Mouse (Mus musculus): ENCODE data around the gene Ttc36. TPM values are rescaled to one million over a fixed set of nuclear protein-coding genes. Genes with fewer than 3 reads are reported as not detected.

Ttc36 gene
- polyA plus RNA-seq, 1 experiment from 2014 or later, result 127 TPM

GRCm38 (mm10) chr9:44810316-44810715, 7.4 kb upstream of the Ttc36 start:
- H3K9me3 ChIP-seq (replicated peaks), result no peaks in the 10 kb centered on the region
- no peak overlapping the region for H3K4me3 ChIP-seq (replicated peaks)
- H3K4me2 ChIP-seq, result no peak overlapping the region
- H3K9ac ChIP-seq, result no peak overlapping the region
- H3K4me1 ChIP-seq (replicated peaks), result no peaks in the 10 kb centered on the region
- ATAC-seq (ENCODE audit: insufficient read depth), result no peak
- no peak overlapping the region for H3K27ac ChIP-seq (replicated peaks)
- no peaks in the 10 kb centered on the region for H3K27me3 ChIP-seq
- H3K36me3 ChIP-seq (replicated peaks), result peaks cover 95% of the 10 kb centered on the region
- WGBS (ENCODE audit: insufficient replicate concordance), result 83% methylated on average over 10 of the region's 10 CpGs

- Histone ChIP-seq H3K9me3 (replicated peaks) (no peaks in the 10 kb centered on the region), H3K9ac (no peak overlapping the region), H3K4me1 (replicated peaks) (no peaks in the 10 kb centered on the region), H3K27ac (replicated peaks) (no peak overlapping the region), H3K4me2 (no peak overlapping the region), H3K36me3 (replicated peaks) (peaks cover 78% of the 10 kb centered on the region), H3K27me3 (no peaks in the 10 kb centered on the region), H3K4me3 (replicated peaks) (no peak overlapping the region)
- ATAC-seq (ENCODE audit: insufficient read depth), result no peak
- WGBS (ENCODE audit: insufficient replicate concordance), result 88% methylated on average over 10 of the region's 10 CpGs
Observed at GRCm38 (mm10) chr9:44807778-44808177, 4.9 kb upstream of the Ttc36 start.

GRCm38 (mm10) chr9:44807141-44807540, 4.3 kb upstream of the Ttc36 start:
- no peak overlapping the region for H3K27ac ChIP-seq (replicated peaks)
- 80% methylated on average over 5 of the region's 5 CpGs for WGBS (ENCODE audit: insufficient replicate concordance)
- no peaks in the 10 kb centered on the region for H3K9me3 ChIP-seq (replicated peaks)
- H3K4me2 ChIP-seq, result no peak overlapping the region
- no peaks in the 10 kb centered on the region for H3K4me1 ChIP-seq (replicated peaks)
- H3K27me3 ChIP-seq, result no peaks in the 10 kb centered on the region
- peaks cover 72% of the 10 kb centered on the region for H3K36me3 ChIP-seq (replicated peaks)
- ATAC-seq (ENCODE audit: insufficient read depth), result no peak
- H3K4me3 ChIP-seq (replicated peaks), result no peak overlapping the region
- H3K9ac ChIP-seq, result no peak overlapping the region

- H3K4me3 ChIP-seq (replicated peaks), result no peak overlapping the region
- no peak overlapping the region for H3K9ac ChIP-seq
- H3K27me3 ChIP-seq, result peaks cover 13% of the 10 kb centered on the region
- H3K4me1 ChIP-seq (replicated peaks), result peaks cover 4% of the 10 kb centered on the region; the same call in 1 of the 2 replicates
- 76% methylated on average over 5 of the region's 5 CpGs for WGBS (ENCODE audit: insufficient replicate concordance)
- no peak overlapping the region for H3K4me2 ChIP-seq
- no peak overlapping the region for H3K27ac ChIP-seq (replicated peaks)
- peaks cover 58% of the 10 kb centered on the region for H3K36me3 ChIP-seq (replicated peaks)
- no peaks in the 10 kb centered on the region for H3K9me3 ChIP-seq (replicated peaks)
- no peak for ATAC-seq (ENCODE audit: insufficient read depth)
Observed at GRCm38 (mm10) chr9:44805536-44805935, 2.7 kb upstream of the Ttc36 start.

GRCm38 (mm10) chr9:44804678-44805077, 1.8 kb upstream of the Ttc36 start:
- Histone ChIP-seq H3K4me1 (replicated peaks) (peaks cover 12% of the 10 kb centered on the region), H3K36me3 (replicated peaks) (peaks cover 50% of the 10 kb centered on the region), H3K9me3 (replicated peaks) (no peaks in the 10 kb centered on the region), H3K4me2 (no peak overlapping the region), H3K9ac (no peak overlapping the region), H3K4me3 (replicated peaks) (no peak overlapping the region), H3K27ac (replicated peaks) (no peak overlapping the region), H3K27me3 (peaks cover 21% of the 10 kb centered on the region)
- ATAC-seq (ENCODE audit: insufficient read depth), result no peak
- WGBS (ENCODE audit: insufficient replicate concordance), result 88% methylated on average over 10 of the region's 10 CpGs

GRCm38 (mm10) chr9:44801669-44802068, 1.2 kb downstream of the Ttc36 start:
- Histone ChIP-seq H3K4me1 (replicated peaks) (peaks cover 26% of the 10 kb centered on the region), H3K4me2 (peak overlapping the region; percentile 92), H3K4me3 (replicated peaks) (peak overlapping the region; percentile 40), H3K9me3 (replicated peaks) (no peaks in the 10 kb centered on the region), H3K27me3 (peaks cover 48% of the 10 kb centered on the region), H3K36me3 (replicated peaks) (peaks cover 19% of the 10 kb centered on the region), H3K27ac (replicated peaks) (peak overlapping the region; percentile 55; the same call in 1 of the 2 replicates), H3K9ac (no peak overlapping the region)
- ATAC-seq (ENCODE audit: insufficient read depth), result no peak
- WGBS (ENCODE audit: insufficient replicate concordance), result 45% methylated on average over 6 of the region's 6 CpGs

- WGBS (ENCODE audit: insufficient replicate concordance), result 31% methylated on average over 9 of the region's 9 CpGs
- H3K4me1 ChIP-seq (replicated peaks), result peaks cover 26% of the 10 kb centered on the region
- peak overlapping the region; percentile 26 for H3K27ac ChIP-seq (replicated peaks)
- peaks cover 4% of the 10 kb centered on the region; the same call in 1 of the 2 replicates for H3K36me3 ChIP-seq (replicated peaks)
- no peaks in the 10 kb centered on the region for H3K9me3 ChIP-seq (replicated peaks)
- H3K4me2 ChIP-seq, result peak overlapping the region; percentile 92
- peak overlapping the region; percentile 62 for H3K4me3 ChIP-seq (replicated peaks)
- ATAC-seq (ENCODE audit: insufficient read depth), result no peak
- H3K9ac ChIP-seq, result no peak overlapping the region
- H3K27me3 ChIP-seq, result peaks cover 50% of the 10 kb centered on the region
Observed at GRCm38 (mm10) chr9:44799958-44800324, 2.9 kb downstream of the Ttc36 start.

- Histone ChIP-seq H3K36me3 (replicated peaks) (no peaks in the 10 kb centered on the region), H3K27ac (replicated peaks) (peak within 1 kb of the TSS; percentile 78), H3K27me3 (peaks cover 50% of the 10 kb centered on the region), H3K4me3 (replicated peaks) (peak within 1 kb of the TSS; percentile 62), H3K4me2 (peak within 1 kb of the TSS; percentile 92), H3K9me3 (replicated peaks) (no peaks in the 10 kb centered on the region), H3K9ac (peak within 1 kb of the TSS; percentile 55), H3K4me1 (replicated peaks) (peaks cover 26% of the 10 kb centered on the region)
- ATAC-seq (ENCODE audit: insufficient read depth), result peak; percentile 85
- WGBS (ENCODE audit: insufficient replicate concordance), result under 1% methylated on average over 75 of the region's 75 CpGs
Observed at GRCm38 (mm10) chr9:44799102-44799957, 3.5 kb downstream of the Ttc36 start, which contains the start of gene Tmem25. Tmem25 (minus strand) TSS chr9:44799307.

- Histone ChIP-seq H3K4me3 (replicated peaks) (no peak overlapping the region), H3K27ac (replicated peaks) (no peak overlapping the region), H3K27me3 (peaks cover 50% of the 10 kb centered on the region), H3K9me3 (replicated peaks) (no peaks in the 10 kb centered on the region), H3K4me1 (replicated peaks) (peaks cover 26% of the 10 kb centered on the region), H3K4me2 (peak overlapping the region; percentile 92), H3K36me3 (replicated peaks) (no peaks in the 10 kb centered on the region), H3K9ac (no peak overlapping the region)
- 42% methylated on average over 7 of the region's 7 CpGs for WGBS (ENCODE audit: insufficient replicate concordance)
- no peak for ATAC-seq (ENCODE audit: insufficient read depth)
Observed at GRCm38 (mm10) chr9:44798298-44798697, 4.6 kb downstream of the Ttc36 start.

GRCm38 (mm10) chr9:44792842-44793241, 10.0 kb downstream of the Ttc36 start:
- no peaks in the 10 kb centered on the region for H3K9me3 ChIP-seq (replicated peaks)
- H3K4me2 ChIP-seq, result no peak overlapping the region
- peaks cover 13% of the 10 kb centered on the region for H3K36me3 ChIP-seq (replicated peaks)
- peaks cover 10% of the 10 kb centered on the region for H3K27me3 ChIP-seq
- no peak overlapping the region for H3K9ac ChIP-seq
- H3K4me1 ChIP-seq (replicated peaks), result no peaks in the 10 kb centered on the region
- WGBS (ENCODE audit: insufficient replicate concordance), result 74% methylated on average over 9 of the region's 9 CpGs
- H3K27ac ChIP-seq (replicated peaks), result no peak overlapping the region
- no peak overlapping the region for H3K4me3 ChIP-seq (replicated peaks)
- ATAC-seq (ENCODE audit: insufficient read depth), result no peak

GRCm38 (mm10) chr9:44772750-44773651, 29.9 kb downstream of the Ttc36 start:
- Histone ChIP-seq H3K4me1 (replicated peaks) (peaks cover 25% of the 10 kb centered on the region), H3K9me3 (replicated peaks) (no peaks in the 10 kb centered on the region), H3K27me3 (no peaks in the 10 kb centered on the region), H3K27ac (replicated peaks) (peak overlapping the region; percentile 79), H3K4me3 (replicated peaks) (peak overlapping the region; percentile 79), H3K4me2 (peak overlapping the region; percentile 94), H3K9ac (peak overlapping the region; percentile 64), H3K36me3 (replicated peaks) (peaks cover 4% of the 10 kb centered on the region; the same call in 1 of the 2 replicates)
- ATAC-seq (ENCODE audit: insufficient read depth), result peak; percentile 99
- under 1% methylated on average over 41 of the region's 41 CpGs for WGBS (ENCODE audit: insufficient replicate concordance)

All from liver, embryonic 15.5 days (tissue).